Mouse (Mus musculus): ENCODE measurements around the gene Vmn1r115. TPM values are rescaled to one million over a fixed set of nuclear protein-coding genes. Genes with fewer than 3 reads are reported as not detected.

Gene Vmn1r115
- not detected for polyA plus RNA-seq (2017; shearing (Covaris generic))

GRCm38 (mm10) chr7:20844885-20845284, at the start of gene Vmn1r115:
TSS of gene Vmn1r115 (minus strand) at chr7:20844985.

GRCm38 (mm10) chr7:20884021-20884420, 39.2 kb upstream of the Vmn1r115 start, which contains the start of gene Vmn1r117:
TSS of gene Vmn1r117 (minus strand) at chr7:20884121.

GRCm38 (mm10) chr7:20871956-20872355, 27.2 kb upstream of the Vmn1r115 start, which contains the start of gene Vmn1r116:
TSS of gene Vmn1r116 (plus strand) at chr7:20872256.

GRCm38 (mm10) chr7:20812086-20812485, 32.7 kb downstream of the Vmn1r115 start, which contains the start of gene Vmn1r114:
TSS of gene Vmn1r114 (minus strand) at chr7:20812186.

Other genes starting within 250 kb of the Vmn1r115 start
- gene Gm4513, start 246.0 kb downstream of the Vmn1r115 start, polyA plus RNA-seq (2017; shearing (Covaris generic)): not detected
- not detected for gene Vmn1r107, start 176.1 kb downstream of the Vmn1r115 start, polyA plus RNA-seq (2017; shearing (Covaris generic))
- not detected for gene Vmn1r111, start 141.8 kb downstream of the Vmn1r115 start, polyA plus RNA-seq (2017; shearing (Covaris generic))
- not detected for gene Gm10668, start 114.4 kb downstream of the Vmn1r115 start, polyA plus RNA-seq (2017; shearing (Covaris generic))
- not detected for gene Vmn1r112, start 73.8 kb downstream of the Vmn1r115 start, polyA plus RNA-seq (2017; shearing (Covaris generic))
- gene Vmn1r113, start 57.7 kb downstream of the Vmn1r115 start, polyA plus RNA-seq (2017; shearing (Covaris generic)): not detected
- not detected for gene Vmn1r114, start 32.8 kb downstream of the Vmn1r115 start, polyA plus RNA-seq (2017; shearing (Covaris generic))
- gene Vmn1r116, start 27.3 kb upstream of the Vmn1r115 start, polyA plus RNA-seq (2017; shearing (Covaris generic)): not detected
- gene Vmn1r117, start 39.1 kb upstream of the Vmn1r115 start, polyA plus RNA-seq (2017; shearing (Covaris generic)): not detected
- gene Vmn1r118, start 67.4 kb upstream of the Vmn1r115 start, polyA plus RNA-seq (2017; shearing (Covaris generic)): not detected
- not detected for gene Vmn1r119, start 167.5 kb upstream of the Vmn1r115 start, polyA plus RNA-seq (2017; shearing (Covaris generic))
- not detected for gene Vmn1r120, start 208.8 kb upstream of the Vmn1r115 start, polyA plus RNA-seq (2017; shearing (Covaris generic))

Measured in activated CD4-positive, CD25-positive, alpha-beta regulatory T cell, adult 9 weeks (primary cell).